Mouse (Mus musculus) erythroid progenitor cell, adult 5-6 weeks (primary cell): ENCODE measurements around the gene Dmrtc1a. TPM values are rescaled to one million over a fixed set of nuclear protein-coding genes. Genes with fewer than 3 reads are reported as not detected.
"Not testable (repeated sequence)": the region's sequence is repeated elsewhere in the genome, so short reads cannot be mapped to it uniquely, and the experiment has no call there.

ENCODE experiments used
- ATAC-seq: replicated peaks from 2 replicates; pipeline ENCODE4 v1.8.0; 2016; ENCODE audit warnings: moderate number of reproducible peaks, mild to moderate bottlenecking, moderate TSS enrichment, inconsistent platforms; ENCODE audit not compliant: poor library complexity, low FRiP score, severe bottlenecking
- total RNA-seq, 2 experiments: library from RNA; stranded (forward) in 1 of 2; stranded (reverse) in 1 of 2; fragments of 150-400 nt in 1 of 2; fragments of 186-747, 209-891 nt in 1 of 2; gene quantifications; 2 replicates each; pipeline versions ENCODE4 v1.2.3 to v1.2.4; 2015 to 2017; ENCODE audit warnings: low replicate concordance in 2 of 2

Gene Dmrtc1a
- not detected in 2 replicates for total RNA-seq (2015; ENCODE audit: low replicate concordance)
- total RNA-seq (2017; ENCODE audit: low replicate concordance) = not detected in 2 replicates

DNA sequence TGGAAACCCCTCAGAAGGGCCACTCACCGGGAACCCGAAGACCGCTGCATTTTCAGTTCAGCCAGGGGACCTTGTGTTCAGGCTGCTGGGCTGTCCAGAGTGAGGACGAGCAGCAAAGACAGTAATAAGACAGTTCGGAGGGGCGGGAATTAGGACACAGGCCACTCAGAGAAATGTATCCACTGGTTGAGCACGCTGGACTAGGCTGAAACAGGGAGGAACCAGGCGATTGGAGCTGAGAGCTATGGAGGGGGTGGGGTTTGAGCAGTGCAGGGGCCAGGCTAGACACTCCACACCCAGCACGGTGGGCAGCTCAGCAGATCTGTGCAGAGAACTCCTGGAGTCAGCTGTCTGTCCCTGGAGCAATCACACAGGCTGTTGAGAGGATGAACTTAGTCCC is at the start of gene Dmrtc1a, which contains the start of gene 1700011M02Rik:
Gene Dmrtc1a, minus strand, starts transcription at position 101 of the 400 bp plus-strand sequence.
Gene 1700011M02Rik, plus strand, starts transcription at position 319 of the 400 bp plus-strand sequence.
- not testable (repeated sequence) for ATAC-seq

- not testable (repeated sequence) for ATAC-seq
These were observed 41.6 kb upstream of the Dmrtc1a start for GRCm38 (mm10) chrX:102950136-102950535.

DNA sequence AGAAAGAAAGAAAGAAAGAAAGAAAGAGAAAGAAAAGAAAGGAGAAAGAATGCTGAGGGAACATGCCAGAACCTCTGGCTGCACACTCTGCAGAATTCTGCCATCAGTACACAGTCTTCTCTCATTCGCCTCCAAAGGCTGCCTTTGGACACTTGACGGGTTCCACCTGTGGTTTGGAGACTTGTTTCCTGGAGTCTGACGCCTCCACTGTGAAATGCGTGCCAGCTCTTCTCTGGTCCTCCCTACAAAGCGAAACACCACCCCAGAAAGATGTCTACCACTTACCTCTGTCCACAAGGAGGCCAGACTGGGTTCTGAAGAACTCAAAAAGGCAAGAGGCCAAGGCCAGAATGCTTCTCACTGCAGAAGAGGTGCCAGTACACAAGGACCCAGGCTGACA is 28.3 kb upstream of the Dmrtc1a start:
- ATAC-seq = no peak

GRCm38 (mm10) chrX:102934395-102934764 is 25.9 kb upstream of the Dmrtc1a start:
- no peak for ATAC-seq

- ATAC-seq = no peak
These were observed 25.3 kb upstream of the Dmrtc1a start for GRCm38 (mm10) chrX:102933571-102934394.

GRCm38 (mm10) chrX:102932992-102933570 is 24.6 kb upstream of the Dmrtc1a start:
- no peak for ATAC-seq

DNA sequence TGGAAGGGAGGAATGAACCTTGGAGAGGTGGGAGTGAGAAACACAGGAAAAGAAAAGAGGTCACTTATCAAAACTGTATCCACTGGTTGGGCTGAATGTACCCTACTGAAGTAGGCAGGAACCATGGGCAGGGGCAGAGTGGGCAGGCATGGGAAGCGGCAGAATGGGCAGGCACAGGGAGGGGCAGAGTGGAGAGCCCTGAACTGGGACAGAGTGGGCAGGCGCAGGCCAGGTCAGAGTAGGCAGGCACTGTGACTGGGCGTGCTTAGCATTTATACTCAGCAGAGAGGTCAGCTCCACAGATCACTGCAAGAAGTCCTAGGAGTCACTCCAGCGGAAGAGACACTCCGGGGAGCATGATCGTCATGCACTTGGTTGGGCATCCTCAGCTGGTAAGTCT is 19.6 kb upstream of the Dmrtc1a start, which contains the start of gene 1700018G05Rik:
Gene 1700018G05Rik, plus strand, starts transcription at position 301 of the 400 bp plus-strand sequence.
- ATAC-seq = not testable (repeated sequence)

DNA sequence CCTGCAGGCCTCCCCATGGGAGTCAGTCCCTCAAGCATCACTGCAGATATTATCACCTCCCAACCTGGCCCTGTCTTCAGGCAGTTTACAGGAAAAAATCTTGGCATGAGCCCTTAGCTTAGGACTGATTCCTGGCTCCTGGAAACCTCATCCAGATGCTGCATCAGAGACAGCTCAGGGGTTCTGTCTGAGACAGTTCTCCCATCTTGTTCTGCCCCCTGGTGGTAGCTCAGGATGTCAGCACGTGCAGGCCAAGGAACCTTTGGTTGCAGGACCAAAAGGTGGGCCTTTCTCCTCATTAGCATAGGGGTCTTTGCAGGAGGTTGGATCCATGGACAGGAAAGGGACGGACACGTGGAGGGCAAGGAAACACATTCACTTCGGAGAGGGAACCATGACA is 18.2 kb upstream of the Dmrtc1a start:
- ATAC-seq = not testable (repeated sequence)

GRCm38 (mm10) chrX:102914823-102915222 is 6.3 kb upstream of the Dmrtc1a start:
- not testable (repeated sequence) for ATAC-seq

GRCm38 (mm10) chrX:102867871-102868270 is 40.6 kb downstream of the Dmrtc1a start, which contains the start of gene 1700031F05Rik:
Gene 1700031F05Rik, minus strand, starts transcription at chrX:102867971.
- ATAC-seq = no peak

GRCm38 (mm10) chrX:102854516-102854915 is 54.0 kb downstream of the Dmrtc1a start, which contains the start of gene Dmrtc1c2:
Gene Dmrtc1c2, minus strand, starts transcription at chrX:102854616.
- ATAC-seq = not testable (repeated sequence)

Other genes starting within 250 kb of the Dmrtc1a start
- not detected in 2 replicates for gene Gm3880, start 221.7 kb downstream of the Dmrtc1a start, total RNA-seq (2015; ENCODE audit: low replicate concordance)
- gene Gm3880, start 221.7 kb downstream of the Dmrtc1a start, total RNA-seq (2017; ENCODE audit: low replicate concordance) = not detected in 2 replicates
- gene Gm9112, start 201.1 kb downstream of the Dmrtc1a start, total RNA-seq (2015; ENCODE audit: low replicate concordance) = not detected in 2 replicates
- gene Gm9112, start 201.1 kb downstream of the Dmrtc1a start, total RNA-seq (2017; ENCODE audit: low replicate concordance) = not detected in 2 replicates
- gene Dmrtc1b, start 200.8 kb downstream of the Dmrtc1a start, total RNA-seq (2015; ENCODE audit: low replicate concordance) = not detected in 2 replicates
- gene Dmrtc1b, start 200.8 kb downstream of the Dmrtc1a start, total RNA-seq (2017; ENCODE audit: low replicate concordance) = not detected in 2 replicates
- gene Dmrtc1c1, start 105.7 kb downstream of the Dmrtc1a start, total RNA-seq (2015; ENCODE audit: low replicate concordance) = not detected in 2 replicates
- gene Dmrtc1c1, start 105.7 kb downstream of the Dmrtc1a start, total RNA-seq (2017; ENCODE audit: low replicate concordance) = not detected in 2 replicates
- gene Dmrtc1c2, start 54.1 kb downstream of the Dmrtc1a start, total RNA-seq (2015; ENCODE audit: low replicate concordance) = not detected in 2 replicates
- not detected in 2 replicates for gene Dmrtc1c2, start 54.1 kb downstream of the Dmrtc1a start, total RNA-seq (2017; ENCODE audit: low replicate concordance)
- gene 1700031F05Rik, start 40.7 kb downstream of the Dmrtc1a start, total RNA-seq (2015; ENCODE audit: low replicate concordance) = not detected in 2 replicates
- gene 1700031F05Rik, start 40.7 kb downstream of the Dmrtc1a start, total RNA-seq (2017; ENCODE audit: low replicate concordance) = not detected in 2 replicates
- gene 1700011M02Rik, start 218 bp upstream of the Dmrtc1a start, total RNA-seq (2015; ENCODE audit: low replicate concordance) = not detected in 2 replicates
- not detected in 2 replicates for gene 1700011M02Rik, start 218 bp upstream of the Dmrtc1a start, total RNA-seq (2017; ENCODE audit: low replicate concordance)
- not detected in 2 replicates for gene 1700018G05Rik, start 19.7 kb upstream of the Dmrtc1a start, total RNA-seq (2015; ENCODE audit: low replicate concordance)
- gene 1700018G05Rik, start 19.7 kb upstream of the Dmrtc1a start, total RNA-seq (2017; ENCODE audit: low replicate concordance) = not detected in 2 replicates